Mouse (Mus musculus): Measurements from ENCODE around the gene Slc29a2. TPM values are rescaled to one million over a fixed set of nuclear protein-coding genes. Genes with fewer than 3 reads are reported as not detected.
A peak's percentile ranks its signal among the peaks of the same experiment; 100 is the strongest.

The Slc29a2 gene
- total RNA-seq, 2 experiments from 2014 or later: 4.0 to 7.3 TPM

- no peak for DNase-seq
Measured at GRCm38 (mm10) chr19:5032686-5033085, 9.0 kb downstream of the Slc29a2 start.

GRCm38 (mm10) chr19:5036577-5036976 is 12.9 kb downstream of the Slc29a2 start:
- no peak for DNase-seq

GRCm38 (mm10) chr19:5037678-5038571 is 14.3 kb downstream of the Slc29a2 start:
- peak; percentile 68 for DNase-seq

- peak; percentile 88 for DNase-seq
Measured at GRCm38 (mm10) chr19:5038709-5039156, 15.1 kb downstream of the Slc29a2 start, which contains the start of the genes B4gat1 and AC124502.3. Gene B4gat1 (plus strand): TSS chr19:5038826. Gene AC124502.3 (plus strand): TSS chr19:5038891.

- DNase-seq: no peak
Measured at GRCm38 (mm10) chr19:5039301-5040114, 15.8 kb downstream of the Slc29a2 start.

GRCm38 (mm10) chr19:5040862-5041523 is 17.3 kb downstream of the Slc29a2 start, which contains the start of gene Brms1:
Gene Brms1 (plus strand): TSS chr19:5041354.
- DNase-seq: peak; percentile 88

- DNase-seq: no peak
Measured at GRCm38 (mm10) chr19:5041588-5041987, 17.9 kb downstream of the Slc29a2 start.

- DNase-seq: no peak
Measured at GRCm38 (mm10) chr19:5045531-5045930, 21.9 kb downstream of the Slc29a2 start.

GRCm38 (mm10) chr19:5048138-5049056 is 24.7 kb downstream of the Slc29a2 start:
- DNase-seq: no peak

GRCm38 (mm10) chr19:5049325-5049724 is 25.7 kb downstream of the Slc29a2 start:
- DNase-seq: no peak

GRCm38 (mm10) chr19:5050047-5050905 is 26.6 kb downstream of the Slc29a2 start, which contains the start of gene Rin1:
Gene Rin1 (plus strand): TSS chr19:5050481.
- peak; percentile 35 for DNase-seq

- DNase-seq: peak; percentile 28
Measured at GRCm38 (mm10) chr19:5051031-5051430, 27.4 kb downstream of the Slc29a2 start.

GRCm38 (mm10) chr19:5051515-5051914 is 27.9 kb downstream of the Slc29a2 start:
- DNase-seq: no peak

- DNase-seq: peak; percentile 31
Measured at GRCm38 (mm10) chr19:5052166-5052822, 28.6 kb downstream of the Slc29a2 start.

GRCm38 (mm10) chr19:5052853-5053252 is 29.2 kb downstream of the Slc29a2 start:
- DNase-seq: no peak

- peak; percentile 73 for DNase-seq
Measured at GRCm38 (mm10) chr19:5053909-5054308, 30.2 kb downstream of the Slc29a2 start.

GRCm38 (mm10) chr19:5056251-5056650 is 32.6 kb downstream of the Slc29a2 start:
- peak; percentile 32 for DNase-seq

GRCm38 (mm10) chr19:5057876-5058775 is 34.5 kb downstream of the Slc29a2 start:
- DNase-seq: no peak

Measured in gastrocnemius, postnatal 10 days (tissue).